Mouse (Mus musculus) erythroblast, embryonic 14.5 days (primary cell): Measurements from ENCODE around the gene Trabd2b.

Experiments
- GATA1 ChIP-seq: IDR thresholded peaks from 2 replicates; pipeline ENCODE4 v1.6.1; 2012; ENCODE audit warnings: low read length, inconsistent platforms, mixed read lengths
- TAL1 ChIP-seq: IDR thresholded peaks from 3 replicates; pipeline ENCODE4 v1.6.1; 2012; ENCODE audit warnings: low read length, inconsistent platforms, mixed read lengths

DNA sequence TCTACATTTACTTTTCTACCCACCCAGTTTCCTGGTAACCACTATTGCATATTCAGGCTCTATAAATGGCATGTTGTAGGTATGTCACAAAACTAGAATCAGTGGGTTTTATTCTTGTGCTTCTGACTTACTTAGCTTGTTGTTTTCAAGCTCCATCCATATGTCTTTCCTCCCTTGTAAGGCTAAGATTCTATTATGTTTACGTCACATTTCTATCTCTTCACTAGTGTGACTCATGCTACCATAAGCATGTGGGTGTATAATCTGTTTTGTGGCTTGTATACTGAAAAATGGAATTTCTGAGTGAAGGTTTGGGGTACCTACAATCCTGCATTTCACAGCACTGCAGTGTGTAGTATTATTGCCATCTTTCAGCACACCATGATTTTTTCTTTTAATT is 32.2 kb upstream of the Trabd2b start:
- TF ChIP-seq TAL1: no peak
- TF ChIP-seq GATA1: no peak
